Mouse (Mus musculus): ENCODE results near the gene Shc1. TPM values are rescaled to one million over a fixed set of nuclear protein-coding genes. Genes with fewer than 3 reads are reported as not detected.

The Shc1 gene
- polyA plus RNA-seq, 1 experiment from 2014 or later, result 113 TPM

DNA sequence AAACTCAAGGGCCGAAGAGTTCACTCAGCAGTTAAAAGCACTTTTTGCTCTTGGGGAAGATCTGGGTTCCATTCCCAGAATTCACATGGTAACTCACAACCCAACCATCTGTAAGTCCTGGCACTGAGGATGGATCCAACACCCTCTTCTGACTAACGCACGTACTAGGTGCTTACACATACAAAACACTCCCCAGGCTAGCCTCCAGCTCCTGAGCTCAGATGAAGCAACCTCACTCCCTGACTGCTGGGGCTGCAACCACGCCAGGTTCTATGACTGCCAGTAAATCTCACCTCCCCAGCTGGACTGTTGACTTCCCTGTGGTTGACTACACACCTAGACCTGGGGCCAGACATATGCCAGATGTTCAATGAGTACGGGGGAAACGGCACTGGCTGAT lies 11.4 kb upstream of the Shc1 start:
- no peaks in the 10 kb centered on the region for H3K9me3 ChIP-seq (replicated peaks)
- 84% methylated on average over 6 of the region's 6 CpGs for WGBS
- no peak overlapping the region for H3K27ac ChIP-seq (replicated peaks)
- peaks cover 56% of the 10 kb centered on the region for H3K36me3 ChIP-seq
- no peak overlapping the region for H3K9ac ChIP-seq
- H3K27me3 ChIP-seq, result no peaks in the 10 kb centered on the region
- peaks cover 6% of the 10 kb centered on the region for H3K4me1 ChIP-seq
- H3K4me2 ChIP-seq (replicated peaks), result no peak overlapping the region
- no peak overlapping the region for H3K4me3 ChIP-seq (replicated peaks)
- no peak for ATAC-seq (ENCODE audit: insufficient number of reproducible peaks, low FRiP score, low TSS enrichment, low read depth)

DNA sequence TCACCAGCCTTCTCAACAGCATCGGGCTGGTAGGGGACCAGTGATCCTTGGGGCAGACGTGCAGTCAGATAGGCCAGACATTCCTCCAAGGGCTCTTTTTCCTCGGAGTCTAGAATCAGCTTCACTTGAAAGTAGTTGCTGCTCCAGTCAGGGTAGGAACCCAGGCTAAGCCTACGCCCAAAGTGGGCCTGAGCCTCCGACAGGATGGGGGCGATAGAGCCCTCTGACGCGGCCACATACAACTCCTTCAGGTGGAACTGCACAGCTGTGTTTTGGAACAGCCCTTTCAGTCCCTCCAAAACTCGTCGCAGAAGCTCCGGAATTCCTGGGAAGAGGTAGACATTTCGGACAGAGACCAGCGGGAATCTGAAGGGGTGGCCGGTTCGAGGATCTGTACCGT lies 9.8 kb upstream of the Shc1 start:
- H3K27ac ChIP-seq (replicated peaks), result no peak overlapping the region

GRCm38 (mm10) chr3:89409701-89410100 lies 8.5 kb upstream of the Shc1 start:
- Histone ChIP-seq H3K4me3 (replicated peaks) (no peak overlapping the region), H3K36me3 (peaks cover 45% of the 10 kb centered on the region), H3K27me3 (no peaks in the 10 kb centered on the region), H3K27ac (replicated peaks) (no peak overlapping the region), H3K4me2 (replicated peaks) (no peak overlapping the region), H3K9me3 (replicated peaks) (no peaks in the 10 kb centered on the region), H3K9ac (no peak overlapping the region), H3K4me1 (peaks cover 6% of the 10 kb centered on the region)
- no peak for ATAC-seq (ENCODE audit: insufficient number of reproducible peaks, low FRiP score, low TSS enrichment, low read depth)
- WGBS, result 94% methylated on average over 3 of the region's 3 CpGs

More for the DNA sequence above, 9.8 kb upstream of the Shc1 start:
- peaks cover 43% of the 10 kb centered on the region for H3K36me3 ChIP-seq
- H3K4me2 ChIP-seq (replicated peaks), result no peak overlapping the region
- no peak overlapping the region for H3K4me3 ChIP-seq (replicated peaks)
- no peak for ATAC-seq (ENCODE audit: insufficient number of reproducible peaks, low FRiP score, low TSS enrichment, low read depth)
- H3K9me3 ChIP-seq (replicated peaks), result no peaks in the 10 kb centered on the region
- no peaks in the 10 kb centered on the region for H3K27me3 ChIP-seq
- WGBS, result 63% methylated on average over 16 of the region's 16 CpGs
- no peak overlapping the region for H3K9ac ChIP-seq
- H3K4me1 ChIP-seq, result peaks cover 6% of the 10 kb centered on the region

GRCm38 (mm10) chr3:89410864-89411263 lies 7.4 kb upstream of the Shc1 start:
- H3K4me1 ChIP-seq, result peaks cover 6% of the 10 kb centered on the region
- WGBS, result 71% methylated on average over 10 of the region's 10 CpGs

GRCm38 (mm10) chr3:89411490-89412393 lies 6.5 kb upstream of the Shc1 start, which contains the start of gene Flad1:
Flad1 (minus strand) TSS chr3:89411870.
- ATAC-seq (ENCODE audit: insufficient number of reproducible peaks, low FRiP score, low TSS enrichment, low read depth), result peak; percentile 99
- peak within 1 kb of the TSS; percentile 60 for H3K4me2 ChIP-seq (replicated peaks)
- no peaks in the 10 kb centered on the region for H3K9me3 ChIP-seq (replicated peaks)
- H3K36me3 ChIP-seq, result peaks cover 51% of the 10 kb centered on the region
- 0 out of 2 replicates have a peak within 1 kb of the TSS, but pooled peaks have one; percentile 29 for H3K27ac ChIP-seq (replicated peaks)
- H3K4me3 ChIP-seq (replicated peaks), result peak within 1 kb of the TSS; percentile 54
- no peaks in the 10 kb centered on the region for H3K27me3 ChIP-seq
- H3K9ac ChIP-seq, result peak within 1 kb of the TSS; percentile 21; the same call in 1 of the 2 replicates
- peaks cover 11% of the 10 kb centered on the region for H3K4me1 ChIP-seq
- WGBS, result 6% methylated on average over 28 of the region's 28 CpGs

More at GRCm38 (mm10) chr3:89410864-89411263, 7.4 kb upstream of the Shc1 start:
- 0 out of 2 replicates have a peak overlapping the region, but pooled peaks have one; percentile 29 for H3K27ac ChIP-seq (replicated peaks)
- ATAC-seq (ENCODE audit: insufficient number of reproducible peaks, low FRiP score, low TSS enrichment, low read depth), result no peak
- peak overlapping the region; percentile 54 for H3K4me3 ChIP-seq (replicated peaks)
- H3K9me3 ChIP-seq (replicated peaks), result no peaks in the 10 kb centered on the region
- H3K36me3 ChIP-seq, result peaks cover 49% of the 10 kb centered on the region
- peak overlapping the region; percentile 21; the same call in 1 of the 2 replicates for H3K9ac ChIP-seq
- no peaks in the 10 kb centered on the region for H3K27me3 ChIP-seq
- H3K4me2 ChIP-seq (replicated peaks), result peak overlapping the region; percentile 60

DNA sequence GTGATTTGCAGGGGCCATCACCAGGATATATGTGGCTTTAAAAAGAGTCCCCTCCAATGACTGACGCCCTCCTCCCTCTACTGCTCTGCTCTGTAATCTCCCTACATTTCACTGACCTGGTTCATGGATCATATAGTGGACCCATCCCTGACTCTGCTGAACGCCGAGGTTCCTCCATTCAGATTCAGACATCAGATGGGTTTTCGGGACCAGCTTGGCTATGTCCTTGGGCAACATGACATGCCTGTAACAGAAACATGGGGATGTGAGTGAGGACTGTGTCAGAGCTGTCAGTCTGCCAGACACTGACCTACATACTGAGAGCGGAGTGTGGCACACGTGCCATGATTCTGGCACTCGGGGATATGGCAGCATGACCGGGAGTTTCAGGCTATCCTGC lies 2.1 kb upstream of the Shc1 start:
- Histone ChIP-seq H3K4me3 (replicated peaks) (no peak overlapping the region), H3K4me2 (replicated peaks) (no peak overlapping the region)

DNA sequence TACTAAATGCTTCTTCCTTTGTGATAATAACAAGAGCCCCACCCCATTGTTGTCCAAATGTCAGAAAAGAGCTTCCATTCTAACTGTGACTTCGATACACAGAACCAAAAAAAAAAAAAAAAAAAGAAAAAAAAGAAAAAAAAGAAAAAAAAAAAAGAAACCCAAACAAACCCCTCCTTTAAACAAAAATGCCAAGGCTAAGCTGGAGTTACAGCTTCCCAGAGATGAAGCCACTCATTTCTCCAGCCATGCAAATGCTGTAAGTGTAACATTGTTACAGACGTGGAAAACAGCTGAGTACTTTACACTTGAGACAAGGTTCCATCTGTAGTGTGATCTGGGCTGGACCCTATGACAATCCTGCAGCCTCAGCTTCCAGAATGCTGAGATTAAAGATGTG lies 1.1 kb upstream of the Shc1 start:
- ATAC-seq (ENCODE audit: insufficient number of reproducible peaks, low FRiP score, low TSS enrichment, low read depth), result no peak
- Histone ChIP-seq H3K36me3 (peaks cover 31% of the 10 kb centered on the region), H3K27me3 (no peaks in the 10 kb centered on the region), H3K4me2 (replicated peaks) (peak overlapping the region; percentile 80), H3K4me1 (peaks cover 41% of the 10 kb centered on the region), H3K9me3 (replicated peaks) (no peaks in the 10 kb centered on the region), H3K9ac (peak overlapping the region; percentile 22), H3K4me3 (replicated peaks) (peak overlapping the region; percentile 58), H3K27ac (replicated peaks) (peak overlapping the region; percentile 98)
- 17% methylated on average over 2 of the region's 2 CpGs for WGBS

More for the DNA sequence above, 2.1 kb upstream of the Shc1 start:
- ATAC-seq (ENCODE audit: insufficient number of reproducible peaks, low FRiP score, low TSS enrichment, low read depth), result no peak
- no peak overlapping the region for H3K9ac ChIP-seq
- peaks cover 32% of the 10 kb centered on the region for H3K4me1 ChIP-seq
- H3K9me3 ChIP-seq (replicated peaks), result no peaks in the 10 kb centered on the region
- WGBS, result 96% methylated on average over 8 of the region's 8 CpGs
- peaks cover 31% of the 10 kb centered on the region for H3K36me3 ChIP-seq
- H3K27ac ChIP-seq (replicated peaks), result no peak overlapping the region
- no peaks in the 10 kb centered on the region for H3K27me3 ChIP-seq

GRCm38 (mm10) chr3:89417840-89418169 lies 438 bp upstream of the Shc1 start:
- peak; percentile 32 for ATAC-seq (ENCODE audit: insufficient number of reproducible peaks, low FRiP score, low TSS enrichment, low read depth)
- peaks cover 47% of the 10 kb centered on the region for H3K4me1 ChIP-seq
- no peaks in the 10 kb centered on the region for H3K27me3 ChIP-seq
- peaks cover 31% of the 10 kb centered on the region for H3K36me3 ChIP-seq
- peak overlapping the region; percentile 80 for H3K4me2 ChIP-seq (replicated peaks)
- peak overlapping the region; percentile 58 for H3K4me3 ChIP-seq (replicated peaks)
- H3K9me3 ChIP-seq (replicated peaks), result no peaks in the 10 kb centered on the region
- H3K27ac ChIP-seq (replicated peaks), result peak overlapping the region; percentile 98
- peak overlapping the region; percentile 22 for H3K9ac ChIP-seq
- WGBS, result under 1% methylated on average over 20 of the region's 20 CpGs

DNA sequence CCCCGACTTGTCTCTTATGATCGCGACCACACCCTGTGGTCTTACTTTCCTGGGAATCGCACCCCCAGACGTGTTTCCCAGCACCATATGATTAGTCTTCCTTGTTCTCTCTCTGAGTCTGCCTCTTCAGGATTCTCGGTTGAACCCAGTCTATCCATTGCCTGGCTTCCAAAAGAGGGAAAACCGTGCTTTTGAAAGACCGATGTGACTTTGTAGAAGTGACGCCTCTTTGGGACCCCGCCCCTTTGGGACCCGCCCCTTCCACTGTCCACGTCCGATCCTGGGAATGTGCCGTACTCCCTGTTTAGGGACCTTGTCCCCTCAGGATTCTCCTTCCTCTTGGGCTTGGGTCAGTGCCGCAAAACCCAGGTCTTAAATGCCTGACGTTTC lies 613 bp downstream of the Shc1 start:
- no peaks in the 10 kb centered on the region for H3K9me3 ChIP-seq (replicated peaks)
- peak overlapping the region; percentile 58 for H3K4me3 ChIP-seq (replicated peaks)
- peaks cover 30% of the 10 kb centered on the region for H3K36me3 ChIP-seq
- peaks cover 56% of the 10 kb centered on the region for H3K4me1 ChIP-seq
- H3K9ac ChIP-seq, result peak overlapping the region; percentile 33
- under 1% methylated on average over 16 of the region's 16 CpGs for whole genome bisulfite sequencing
- no peaks in the 10 kb centered on the region for H3K27me3 ChIP-seq
- no peak for ATAC-seq (ENCODE audit: insufficient number of reproducible peaks, low FRiP score, low TSS enrichment, low read depth)
- H3K27ac ChIP-seq (replicated peaks), result peak overlapping the region; percentile 98
- peak overlapping the region; percentile 80 for H3K4me2 ChIP-seq (replicated peaks)

- H3K9me3 ChIP-seq (replicated peaks), result no peaks in the 10 kb centered on the region
- 1% methylated on average over 9 of the region's 9 CpGs for WGBS
- H3K36me3 ChIP-seq, result peaks cover 30% of the 10 kb centered on the region
- peaks cover 56% of the 10 kb centered on the region for H3K4me1 ChIP-seq
- peak overlapping the region; percentile 80 for H3K4me2 ChIP-seq (replicated peaks)
- no peak for ATAC-seq (ENCODE audit: insufficient number of reproducible peaks, low FRiP score, low TSS enrichment, low read depth)
- H3K27me3 ChIP-seq, result no peaks in the 10 kb centered on the region
- H3K9ac ChIP-seq, result peak overlapping the region; percentile 33
- peak overlapping the region; percentile 58 for H3K4me3 ChIP-seq (replicated peaks)
- peak overlapping the region; percentile 98 for H3K27ac ChIP-seq (replicated peaks)
These were observed 1.3 kb downstream of the Shc1 start for GRCm38 (mm10) chr3:89419571-89419970.

DNA sequence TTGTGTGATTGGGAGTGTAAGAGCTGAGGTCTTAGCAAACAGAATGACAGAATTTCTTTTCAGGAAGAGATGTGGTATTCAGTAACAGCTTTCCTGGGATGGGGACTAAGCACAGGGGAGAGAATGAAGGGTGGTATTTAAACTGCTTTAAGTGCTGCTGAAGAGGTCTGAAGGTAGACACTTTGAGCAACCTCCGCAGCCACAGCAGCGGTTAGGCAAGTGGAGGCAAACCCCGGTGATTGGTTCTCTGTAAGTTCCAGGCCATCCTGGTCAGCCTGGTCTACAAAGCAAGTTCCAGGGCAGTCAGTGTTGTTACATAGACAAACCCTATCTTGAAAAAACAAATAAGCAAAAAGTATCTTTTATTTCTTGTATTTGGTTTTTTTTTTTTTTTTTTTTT lies 1.7 kb downstream of the Shc1 start:
- Histone ChIP-seq H3K4me1 (peaks cover 56% of the 10 kb centered on the region), H3K27me3 (no peaks in the 10 kb centered on the region), H3K9me3 (replicated peaks) (no peaks in the 10 kb centered on the region), H3K9ac (peak overlapping the region; percentile 33; the same call in 1 of the 2 replicates), H3K4me2 (replicated peaks) (peak overlapping the region; percentile 80), H3K27ac (replicated peaks) (peak overlapping the region; percentile 98), H3K4me3 (replicated peaks) (peak overlapping the region; percentile 58), H3K36me3 (peaks cover 30% of the 10 kb centered on the region)
- 18% methylated on average over 3 of the region's 3 CpGs for whole genome bisulfite sequencing
- ATAC-seq (ENCODE audit: insufficient number of reproducible peaks, low FRiP score, low TSS enrichment, low read depth), result no peak

Data from embryonic facial prominence, embryonic 15.5 days (tissue).